In the genomic region with DNA sequence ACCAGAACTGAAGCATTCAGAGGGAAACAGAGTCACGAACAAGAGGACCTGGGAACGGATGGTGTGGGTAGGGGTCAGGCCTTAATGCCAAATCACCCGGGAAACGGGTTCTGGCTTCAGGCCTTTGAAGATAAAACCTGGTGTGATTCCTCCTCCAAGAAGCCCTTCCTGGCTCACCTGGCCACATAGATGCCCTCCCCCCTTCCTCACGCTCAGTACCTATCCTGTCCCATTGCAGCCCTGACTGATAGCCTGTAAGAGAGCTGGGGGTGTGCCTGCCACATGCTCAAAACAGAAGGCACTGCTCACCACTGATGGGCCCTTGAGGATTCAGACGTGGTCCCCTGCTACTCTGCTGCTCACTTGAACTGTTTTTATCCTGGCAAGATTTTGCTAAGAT, we compare ENCODE assay signal across 14 mouse cellular contexts. TPM values are rescaled to one million over a fixed set of nuclear protein-coding genes. Genes with fewer than 3 reads are reported as not detected.
DNase-seq lines count a peak whose midpoint lies in the region; ATAC-seq and TF ChIP-seq lines count a peak whose summit lies in the region.
"Had no signal": no experiment of that assay in that cellular context is flagged by ENCODE, and none has a peak within 500 bp of the region (broad histone marks: within the 10 kb centered on the region; RNA-seq: fewer than 3 reads in every experiment).

No protein-coding gene starts in this region.

- no peak for DNase-seq in heart, postnatal 36 days
- no peak for DNase-seq in lung, postnatal 36 days
- DNase-seq in thymus, adult 2 months = no peak
- DNase-seq in thymus, postnatal 10 days (ENCODE audit: low spot score in 2 of 2) = no peak
- DNase-seq: adrenal gland, postnatal 25 days; cerebellum, adult 2 months; left cerebral cortex, postnatal 4 days; right cerebral cortex, adult 18-20 months had no signal

- TF ChIP-seq CTCF in thymus, adult 2 months (IDR thresholded peaks at IDR 0.05; ENCODE audit: borderline replicate concordance, control insufficient read depth, extremely low read depth, insufficient read depth, low read length, poor library complexity) = no peak

- WGBS in heart, embryonic 14.5 days = 86% methylated on average over 6 of the region's 6 CpGs
- WGBS in lung, embryonic 15.5 days = 74% methylated on average over 6 of the region's 6 CpGs
- WGBS in embryonic facial prominence, embryonic 13.5 days = 86% methylated on average over 6 of the region's 6 CpGs
- WGBS in macrophage (ENCODE audit: missing documents) = 86% methylated on average over 6 of the region's 6 CpGs
- WGBS in thymus, adult 2 months = 96% methylated on average over 6 of the region's 6 CpGs

- peaks cover 12 to 42% of the 10 kb centered on the region in 2 experiments; a peak in 3 of 4 replicates for H3K4me1 ChIP-seq in heart, embryonic 14.5 days (ENCODE audit: control insufficient read depth in 2 of 2, insufficient read depth in 2 of 2, low read length in 2 of 2)
- H3K4me1 ChIP-seq in lung, embryonic 15.5 days = peaks cover 44% of the 10 kb centered on the region
- H3K4me1 ChIP-seq in embryonic facial prominence, embryonic 13.5 days = peaks cover 49% of the 10 kb centered on the region
- H3K4me1 ChIP-seq in thymus, adult 2 months (replicated peaks; ENCODE audit: control insufficient read depth, insufficient read depth, low read length) = peaks cover 32% of the 10 kb centered on the region

- H3K4me3 ChIP-seq in heart, embryonic 14.5 days (ENCODE audit: control insufficient read depth in 1 of 2, insufficient read depth in 1 of 2, low read depth in 1 of 2, low read length in 2 of 2) = no peak overlapping the region
- H3K4me3 ChIP-seq in lung, embryonic 15.5 days = no peak overlapping the region
- no peak overlapping the region for H3K4me3 ChIP-seq in embryonic facial prominence, embryonic 13.5 days
- H3K4me3 ChIP-seq in macrophage (ENCODE audit: inconsistent target) = no peak overlapping the region
- H3K4me3 ChIP-seq in thymus, adult 2 months (ENCODE audit: control insufficient read depth, insufficient read depth, low read length) = no peak overlapping the region
- H3K4me3 ChIP-seq: hindbrain, embryonic 15.5 days had no signal

- H3K79me2 ChIP-seq in macrophage (ENCODE audit: inconsistent target) = peaks cover 71% of the 10 kb centered on the region

- no peaks in the 10 kb centered on the region for H3K9me3 ChIP-seq in heart, embryonic 14.5 days (ENCODE audit: control insufficient read depth, low read length)
- no peaks in the 10 kb centered on the region for H3K9me3 ChIP-seq in lung, embryonic 15.5 days
- H3K9me3 ChIP-seq in embryonic facial prominence, embryonic 13.5 days = no peaks in the 10 kb centered on the region
- H3K9me3 ChIP-seq: hindbrain, embryonic 15.5 days had no signal

- no peak for TF ChIP-seq POLR2A in thymus, adult 2 months (IDR thresholded peaks at IDR 0.05; ENCODE audit: control insufficient read depth, extremely low read depth, insufficient read depth, low read length, poor library complexity)

- H3K27me3 ChIP-seq in heart, embryonic 14.5 days (ENCODE audit: control insufficient read depth, insufficient read depth, low read length) = no peaks in the 10 kb centered on the region
- no peaks in the 10 kb centered on the region for H3K27me3 ChIP-seq in lung, embryonic 15.5 days
- no peaks in the 10 kb centered on the region for H3K27me3 ChIP-seq in embryonic facial prominence, embryonic 13.5 days
- H3K27me3 ChIP-seq in thymus, adult 2 months (ENCODE audit: control insufficient read depth, insufficient read depth, low read length) = no peaks in the 10 kb centered on the region
- H3K27me3 ChIP-seq: CH12.LX; hindbrain, embryonic 15.5 days had no signal

- H3K4me2 ChIP-seq in heart, embryonic 14.5 days (ENCODE audit: low read length) = peak overlapping the region; percentile 100
- H3K4me2 ChIP-seq in lung, embryonic 15.5 days = peak overlapping the region; percentile 92
- peak overlapping the region; percentile 100 for H3K4me2 ChIP-seq in embryonic facial prominence, embryonic 13.5 days

- ATAC-seq in heart, embryonic 14.5 days (ENCODE audit: insufficient number of reproducible peaks, insufficient read depth, low FRiP score, low read depth) = no peak
- no peak for ATAC-seq in lung, embryonic 15.5 days (ENCODE audit: borderline replicate concordance, extremely low read depth, low FRiP score, low TSS enrichment)
- no peak for ATAC-seq in embryonic facial prominence, embryonic 13.5 days (ENCODE audit: insufficient number of reproducible peaks, insufficient read depth, low FRiP score, low TSS enrichment, low read depth)

- peak overlapping the region; percentile 85; the same call in 1 of the 2 replicates for H3K9ac ChIP-seq in heart, embryonic 14.5 days (ENCODE audit: low read length)
- H3K9ac ChIP-seq in lung, embryonic 15.5 days = no peak overlapping the region
- peak overlapping the region; percentile 94; the same call in 1 of the 2 replicates for H3K9ac ChIP-seq in embryonic facial prominence, embryonic 13.5 days

- H3K27ac ChIP-seq in heart, embryonic 14.5 days (replicated peaks in 1 of 2; ENCODE audit: control insufficient read depth in 1 of 2, insufficient read depth in 1 of 2, low read depth in 2 of 2, low read length in 2 of 2) = no peak overlapping the region
- no peak overlapping the region for H3K27ac ChIP-seq in lung, embryonic 15.5 days
- H3K27ac ChIP-seq in embryonic facial prominence, embryonic 13.5 days = peak overlapping the region; percentile 69; the same call in 1 of the 2 replicates
- H3K27ac ChIP-seq in macrophage = peak overlapping the region; percentile 96; the same call in 1 of the 2 replicates
- H3K27ac ChIP-seq in thymus, adult 2 months (ENCODE audit: control insufficient read depth, insufficient read depth, low read length) = no peak overlapping the region

- intact Hi-C loops in heart, postnatal 36 days (cut with DNase I) = loop anchor here (2.0 to 5.0 kb wide), 3 partner anchors 17 to 258 kb away; no protein-coding TSS in a partner anchor

- peaks cover 75% of the 10 kb centered on the region for H3K36me3 ChIP-seq in heart, embryonic 14.5 days (ENCODE audit: control insufficient read depth, insufficient read depth, low read length)
- peaks cover 56% of the 10 kb centered on the region for H3K36me3 ChIP-seq in lung, embryonic 15.5 days
- H3K36me3 ChIP-seq in embryonic facial prominence, embryonic 13.5 days = peaks cover 77% of the 10 kb centered on the region
- peaks cover 35% of the 10 kb centered on the region for H3K36me3 ChIP-seq in macrophage (ENCODE audit: inconsistent target)
- peaks cover 40% of the 10 kb centered on the region for H3K36me3 ChIP-seq in thymus, adult 2 months (ENCODE audit: control insufficient read depth, insufficient read depth, low read length)

RNA-seq across cellular contexts. Expression of a gene that starts 5.1 kb away (rescaled TPM):
- polyA plus RNA-seq in heart, embryonic 14.5 days (2014; fragmentation: Nextera tagmentation; extraction: Ambion mirVana) = 15.3 and 17.3 TPM in 2 replicates
- total RNA-seq in heart, postnatal 36 days (2021) = 10 to 100 TPM; 15.7 to 16.8 TPM
- 18.2 and 20.9 TPM in 2 replicates for polyA plus RNA-seq in lung, embryonic 15.5 days (2015; fragmentation: Nextera tagmentation; extraction: Ambion mirVana)
- polyA plus RNA-seq in embryonic facial prominence, embryonic 13.5 days (2015; fragmentation: Nextera tagmentation; extraction: Ambion mirVana) = 25.6 and 26.5 TPM in 2 replicates
- total RNA-seq in macrophage (2018; cell fraction: chromatin; rRNA removed) = 100 to 1,000 TPM in 24 of 26 experiments, 10 to 100 TPM in 2; 81.6 to 355 (median 198) TPM
- total RNA-seq in macrophage (2018; cell fraction: cytosol; rRNA removed) = 10 to 100 TPM; 21.4 to 53.6 (median 36.9) TPM
- 100 to 1,000 TPM in 18 of 26 experiments, 10 to 100 TPM in 8; 73.9 to 157 (median 117) TPM for total RNA-seq in macrophage (2018; cell fraction: nucleus; rRNA removed)
- polyA plus RNA-seq in macrophage (2018) = 16.4 to 37.7 TPM (median 26.8 TPM) in 3 replicates
- polyA plus RNA-seq in thymus, adult 2 months (2012; rRNA removed) = 421 and 455 TPM in 2 replicates

RNA-seq across cellular contexts. Expression of a gene that starts 5.3 kb away (rescaled TPM):
- 16.7 and 22.4 TPM in 2 replicates for polyA plus RNA-seq in heart, embryonic 14.5 days (2014; fragmentation: Nextera tagmentation; extraction: Ambion mirVana)
- 10 to 100 TPM; 26.0 to 29.5 TPM for total RNA-seq in heart, postnatal 36 days (2021)
- polyA plus RNA-seq in lung, embryonic 15.5 days (2015; fragmentation: Nextera tagmentation; extraction: Ambion mirVana) = 44.1 and 45.2 TPM in 2 replicates
- polyA plus RNA-seq in embryonic facial prominence, embryonic 13.5 days (2015; fragmentation: Nextera tagmentation; extraction: Ambion mirVana) = 19.2 and 20.5 TPM in 2 replicates
- total RNA-seq in macrophage (2018; cell fraction: chromatin; rRNA removed) = 10 to 100 TPM; 19.3 to 86.5 (median 44.6) TPM
- 10 to 100 TPM; 33.8 to 69.3 (median 53.0) TPM for total RNA-seq in macrophage (2018; cell fraction: cytosol; rRNA removed)
- total RNA-seq in macrophage (2018; cell fraction: nucleus; rRNA removed) = 10 to 100 TPM; 35.9 to 78.0 (median 54.2) TPM
- 29.4 to 53.8 TPM (median 31.8 TPM) in 3 replicates for polyA plus RNA-seq in macrophage (2018)
- 141 and 144 TPM in 2 replicates for polyA plus RNA-seq in thymus, adult 2 months (2012; rRNA removed)

RNA-seq across cellular contexts. Expression of a gene that starts 10.4 kb away (rescaled TPM):
- 0.26 and 0.27 TPM in 2 replicates for polyA plus RNA-seq in heart, embryonic 14.5 days (2014; fragmentation: Nextera tagmentation; extraction: Ambion mirVana)
- not detected for total RNA-seq in heart, postnatal 36 days (2021)
- polyA plus RNA-seq in lung, embryonic 15.5 days (2015; fragmentation: Nextera tagmentation; extraction: Ambion mirVana) = 0.69 TPM in 1 of 2 replicates, not detected in the other
- 0.52 and 0.59 TPM in 2 replicates for polyA plus RNA-seq in embryonic facial prominence, embryonic 13.5 days (2015; fragmentation: Nextera tagmentation; extraction: Ambion mirVana)
- 1 to 10 TPM in 1 of 26 experiments, under 1 TPM in 1, not detected in 24; 0.90 to 1.3 TPM for total RNA-seq in macrophage (2018; cell fraction: chromatin; rRNA removed)
- total RNA-seq in macrophage (2018; cell fraction: cytosol; rRNA removed) = not detected
- total RNA-seq in macrophage (2018; cell fraction: nucleus; rRNA removed) = under 1 TPM in 1 of 26 experiments, not detected in 25; 0.72 TPM
- not detected in 3 replicates for polyA plus RNA-seq in macrophage (2018)
- 0.97 and 1.0 TPM in 2 replicates for polyA plus RNA-seq in thymus, adult 2 months (2012; rRNA removed)
- total RNA-seq: adrenal gland, postnatal 25 days; CH12.LX; left cerebral cortex, postnatal 4 days had no signal

RNA-seq across cellular contexts. Expression of a gene that starts 30.3 kb away (rescaled TPM):
- polyA plus RNA-seq in heart, embryonic 14.5 days (2014; fragmentation: Nextera tagmentation; extraction: Ambion mirVana) = 16.7 and 17.2 TPM in 2 replicates
- 10 to 100 TPM; 19.5 to 29.0 TPM for total RNA-seq in heart, postnatal 36 days (2021)
- 44.7 and 48.0 TPM in 2 replicates for polyA plus RNA-seq in lung, embryonic 15.5 days (2015; fragmentation: Nextera tagmentation; extraction: Ambion mirVana)
- 24.1 and 24.6 TPM in 2 replicates for polyA plus RNA-seq in embryonic facial prominence, embryonic 13.5 days (2015; fragmentation: Nextera tagmentation; extraction: Ambion mirVana)
- total RNA-seq in macrophage (2018; cell fraction: chromatin; rRNA removed) = 100 to 1,000 TPM in 15 of 26 experiments, 10 to 100 TPM in 11; 19.1 to 204 (median 103) TPM
- 10 to 100 TPM; 20.1 to 61.2 (median 43.2) TPM for total RNA-seq in macrophage (2018; cell fraction: cytosol; rRNA removed)
- total RNA-seq in macrophage (2018; cell fraction: nucleus; rRNA removed) = 100 to 1,000 TPM in 2 of 26 experiments, 10 to 100 TPM in 24; 18.2 to 149 (median 64.2) TPM
- polyA plus RNA-seq in macrophage (2018) = 29.5 to 49.9 TPM (median 44.1 TPM) in 3 replicates
- 267 and 301 TPM in 2 replicates for polyA plus RNA-seq in thymus, adult 2 months (2012; rRNA removed)

RNA-seq across cellular contexts. Expression of a gene that starts 32.3 kb away (rescaled TPM):
- 66.5 and 67.1 TPM in 2 replicates for polyA plus RNA-seq in heart, embryonic 14.5 days (2014; fragmentation: Nextera tagmentation; extraction: Ambion mirVana)
- total RNA-seq in heart, postnatal 36 days (2021) = 100 to 1,000 TPM; 135 to 136 TPM
- 23.6 and 24.5 TPM in 2 replicates for polyA plus RNA-seq in lung, embryonic 15.5 days (2015; fragmentation: Nextera tagmentation; extraction: Ambion mirVana)
- 9.9 and 14.0 TPM in 2 replicates for polyA plus RNA-seq in embryonic facial prominence, embryonic 13.5 days (2015; fragmentation: Nextera tagmentation; extraction: Ambion mirVana)
- total RNA-seq in macrophage (2018; cell fraction: chromatin; rRNA removed) = 100 to 1,000 TPM; 139 to 748 (median 457) TPM
- 100 to 1,000 TPM in 18 of 26 experiments, 10 to 100 TPM in 8; 47.4 to 186 (median 110) TPM for total RNA-seq in macrophage (2018; cell fraction: cytosol; rRNA removed)
- total RNA-seq in macrophage (2018; cell fraction: nucleus; rRNA removed) = 100 to 1,000 TPM in 25 of 26 experiments, 10 to 100 TPM in 1; 82.3 to 368 (median 235) TPM
- polyA plus RNA-seq in macrophage (2018) = 80.1 to 102 TPM (median 94.5 TPM) in 3 replicates
- 55.6 and 61.8 TPM in 2 replicates for polyA plus RNA-seq in thymus, adult 2 months (2012; rRNA removed)

Comparison
In these comparisons a context has a peak if more than half of its experiments do, and no peak if none do; other contexts are left out.
1. H3K27ac ChIP-seq: peak in embryonic facial prominence, embryonic 13.5 days (single experiment) and macrophage (single experiment); none in heart, embryonic 14.5 days (0 of 2), lung, embryonic 15.5 days (single experiment) and thymus, adult 2 months (single experiment).
2. RNA of a gene that starts 5.1 kb away (polyA plus RNA-seq): 421 to 455 TPM in thymus, adult 2 months; 25.6 to 26.5 TPM in embryonic facial prominence, embryonic 13.5 days, 18.2 to 20.9 TPM in lung, embryonic 15.5 days, 15.3 to 17.3 TPM in heart, embryonic 14.5 days and 16.4 to 37.7 TPM in macrophage; every median in the first group is over 10 times any median in the second.
3. Peak in every context shown above with its lines, with median percentiles within 50 percentile points of each other: H3K4me2 ChIP-seq.